Mouse (Mus musculus) cerebellum, adult 2 months (tissue): Measurements from ENCODE around the gene Tle3.

Experiments
- CTCF ChIP-seq: fragments of 200-500 bp; IDR thresholded peaks from 2 replicates; pipeline ENCODE4 v1.5.1; 2011; ENCODE audit warnings: low read depth, mild to moderate bottlenecking, control low read depth, low read length, moderate library complexity, borderline replicate concordance; ENCODE audit not compliant: insufficient read depth
- POLR2A ChIP-seq: fragments of 200-500 bp; IDR thresholded peaks from 2 replicates; pipeline ENCODE4 v1.6.1; 2011; ENCODE audit warnings: low read length, control low read depth, borderline replicate concordance; ENCODE audit not compliant: insufficient read depth

DNA sequence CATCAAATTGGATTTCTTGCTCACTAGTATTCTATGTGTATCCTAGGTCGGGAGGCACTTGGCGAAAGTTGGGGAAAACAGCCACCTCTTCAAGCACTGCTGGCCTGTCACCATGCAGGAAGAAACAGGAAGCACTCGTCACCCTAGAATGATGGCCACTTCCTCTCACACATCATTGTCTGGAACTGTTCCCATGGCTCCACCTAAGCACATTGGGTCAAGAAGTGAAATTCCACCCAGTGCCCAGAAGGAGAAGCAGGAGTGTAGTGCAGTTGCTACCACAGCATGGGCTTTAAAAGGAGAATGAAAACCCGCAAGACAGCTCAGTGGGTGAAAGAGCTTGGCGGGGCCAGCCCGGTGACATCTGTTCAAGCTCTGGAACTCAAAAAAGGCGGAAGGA, 22.5 kb upstream of the Tle3 start:
- no peak for TF ChIP-seq POLR2A
- TF ChIP-seq CTCF: no peak
